Mouse (Mus musculus) testis, adult 2 months (tissue): Measurements from ENCODE around the gene Enox1. TPM values are rescaled to one million over a fixed set of nuclear protein-coding genes. Genes with fewer than 3 reads are reported as not detected.

ENCODE experiments used
- H3K27ac ChIP-seq: fragments of 200-500 bp; 2 replicates; pipeline ENCODE4 v1.5.1; 2012; ENCODE audit warnings: low read depth, low read length; ENCODE audit not compliant: control insufficient read depth, insufficient read depth
- H3K27me3 ChIP-seq: fragments of 200-500 bp; 2 replicates; pipeline ENCODE4 v1.6.1; 2012; ENCODE audit warnings: mild to moderate bottlenecking, low read length, moderate library complexity; ENCODE audit not compliant: control insufficient read depth, insufficient read depth
- H3K36me3 ChIP-seq: fragments of 200-500 bp; 2 replicates; pipeline ENCODE4 v1.6.1; 2012; ENCODE audit warnings: mild to moderate bottlenecking, low read length; ENCODE audit not compliant: control insufficient read depth, insufficient read depth
- H3K4me1 ChIP-seq: fragments of 200-500 bp; 2 replicates; pipeline ENCODE4 v1.6.1; 2012; ENCODE audit warnings: low read length; ENCODE audit not compliant: control insufficient read depth, insufficient read depth
- H3K4me3 ChIP-seq: fragments of 200-500 bp; 2 replicates; pipeline ENCODE4 v1.5.1; 2012; ENCODE audit warnings: low read depth, mild to moderate bottlenecking, low read length, moderate library complexity, mixed read lengths; ENCODE audit not compliant: control insufficient read depth
- CTCF ChIP-seq: fragments of 200-500 bp; IDR thresholded peaks from 2 replicates; pipeline ENCODE4 v1.5.1; 2012; ENCODE audit warnings: low read depth, mild to moderate bottlenecking, inconsistent platforms, low read length, moderate library complexity; ENCODE audit not compliant: control insufficient read depth, insufficient read depth, insufficient replicate concordance
- POLR2A ChIP-seq: fragments of 200-500 bp; IDR thresholded peaks from 2 replicates; pipeline ENCODE4 v1.6.1; 2012; ENCODE audit warnings: low read depth, mild to moderate bottlenecking, inconsistent platforms, low read length, moderate library complexity; ENCODE audit not compliant: control insufficient read depth
- polyA plus RNA-seq: library from polyadenylated mRNA; depleted of rRNA; stranded (reverse); fragments of >200 nt; gene quantifications from 2 replicates; pipeline ENCODE4 v1.2.3, GENCODE M21; 2012

Enox1 gene
- polyA plus RNA-seq, 1 experiment, result 3.9 TPM

- H3K27ac ChIP-seq, result no peak overlapping the region
- H3K27me3 ChIP-seq, result no peaks in the 10 kb centered on the region
- no peak overlapping the region for H3K4me3 ChIP-seq
- TF ChIP-seq CTCF (no peak), POLR2A (no peak)
- H3K4me1 ChIP-seq, result no peaks in the 10 kb centered on the region
- H3K36me3 ChIP-seq, result no peaks in the 10 kb centered on the region
Observed at GRCm38 (mm10) chr14:77279143-77279542, 122.6 kb downstream of the Enox1 start.

- Histone ChIP-seq H3K27ac (no peak overlapping the region), H3K27me3 (no peaks in the 10 kb centered on the region), H3K4me1 (no peaks in the 10 kb centered on the region), H3K4me3 (no peak overlapping the region), H3K36me3 (no peaks in the 10 kb centered on the region)
- TF ChIP-seq POLR2A, result no peak
- TF ChIP-seq CTCF, result no peak
Observed at GRCm38 (mm10) chr14:77280454-77280853, 123.9 kb downstream of the Enox1 start.

- H3K27ac ChIP-seq, result no peak overlapping the region
- H3K36me3 ChIP-seq, result no peaks in the 10 kb centered on the region
- TF ChIP-seq CTCF (no peak), POLR2A (no peak)
- H3K27me3 ChIP-seq, result no peaks in the 10 kb centered on the region
- H3K4me3 ChIP-seq, result no peak overlapping the region
- no peaks in the 10 kb centered on the region for H3K4me1 ChIP-seq
Observed at GRCm38 (mm10) chr14:77280893-77281292, 124.3 kb downstream of the Enox1 start.

- H3K4me1 ChIP-seq, result no peaks in the 10 kb centered on the region
- H3K27me3 ChIP-seq, result no peaks in the 10 kb centered on the region
- no peak overlapping the region for H3K27ac ChIP-seq
- TF ChIP-seq CTCF (no peak), POLR2A (no peak)
- no peak overlapping the region for H3K4me3 ChIP-seq
- H3K36me3 ChIP-seq, result no peaks in the 10 kb centered on the region
Observed at GRCm38 (mm10) chr14:77283939-77284338, 127.4 kb downstream of the Enox1 start.

- H3K27me3 ChIP-seq, result no peaks in the 10 kb centered on the region
- H3K4me1 ChIP-seq, result no peaks in the 10 kb centered on the region
- H3K36me3 ChIP-seq, result no peaks in the 10 kb centered on the region
- H3K27ac ChIP-seq, result no peak overlapping the region
- H3K4me3 ChIP-seq, result no peak overlapping the region
- no peak for TF ChIP-seq POLR2A
- no peak for TF ChIP-seq CTCF
Observed at GRCm38 (mm10) chr14:77285453-77285852, 128.9 kb downstream of the Enox1 start.

- Histone ChIP-seq H3K4me3 (no peak overlapping the region), H3K27me3 (no peaks in the 10 kb centered on the region), H3K36me3 (no peaks in the 10 kb centered on the region), H3K4me1 (no peaks in the 10 kb centered on the region), H3K27ac (no peak overlapping the region)
- TF ChIP-seq CTCF, result no peak
- TF ChIP-seq POLR2A, result no peak
Observed at GRCm38 (mm10) chr14:77291756-77292155, 135.2 kb downstream of the Enox1 start.

GRCm38 (mm10) chr14:77297039-77297438 is 140.5 kb downstream of the Enox1 start:
- H3K27ac ChIP-seq, result no peak overlapping the region
- no peaks in the 10 kb centered on the region for H3K4me1 ChIP-seq
- H3K27me3 ChIP-seq, result no peaks in the 10 kb centered on the region
- no peaks in the 10 kb centered on the region for H3K36me3 ChIP-seq
- TF ChIP-seq POLR2A (no peak), CTCF (no peak)
- H3K4me3 ChIP-seq, result no peak overlapping the region

GRCm38 (mm10) chr14:77298327-77298726 is 141.8 kb downstream of the Enox1 start:
- Histone ChIP-seq H3K27me3 (no peaks in the 10 kb centered on the region), H3K4me1 (no peaks in the 10 kb centered on the region)
- no peak for TF ChIP-seq CTCF
- TF ChIP-seq POLR2A, result no peak

More at GRCm38 (mm10) chr14:77298327-77298726, 141.8 kb downstream of the Enox1 start:
- H3K4me3 ChIP-seq, result no peak overlapping the region
- H3K36me3 ChIP-seq, result no peaks in the 10 kb centered on the region
- H3K27ac ChIP-seq, result no peak overlapping the region
